Mouse (Mus musculus): ENCODE results near the gene Ubr4. TPM values are rescaled to one million over a fixed set of nuclear protein-coding genes. Genes with fewer than 3 reads are reported as not detected.

Ubr4 gene
- 100 to 1,000 TPM; 109 to 115 TPM for total RNA-seq (2021)
- long read RNA-seq, experiment 1, partial matches to known transcripts, result 11 of 15 reads
- long read RNA-seq, experiment 1, other reads (novel, unspliced or antisense), result 3 of 15 reads
- long read RNA-seq, experiment 2, partial matches to known transcripts, result 10 of 14 reads
- long read RNA-seq, experiment 2, other reads (novel, unspliced or antisense), result 4 of 14 reads

- intact Hi-C loops (cut with DNase I), result loop anchor here (2.0 kb wide), 1 partner anchor 29 kb away; no protein-coding TSS in a partner anchor
These were observed at the start of gene Ubr4, which contains the start of the genes Mrto4 and Emc1 for GRCm38 (mm10) chr4:139351931-139352711. TSS of gene Ubr4 (plus strand) at chr4:139352609. TSS of gene Mrto4 (minus strand) at chr4:139352576. TSS of gene Emc1 (plus strand) at chr4:139352587.

GRCm38 (mm10) chr4:139305521-139305920, 46.9 kb upstream of the Ubr4 start:
- DNase-seq, result no peak
- intact Hi-C loops (cut with DNase I), result no loop called here

More at GRCm38 (mm10) chr4:139351931-139352711, at the start of gene Ubr4, which contains the start of the genes Mrto4 and Emc1:
- DNase-seq, result peak; percentile 81 to 85

- intact Hi-C loops (cut with DNase I), result no loop called here
- DNase-seq, result no peak
These were observed 44.5 kb upstream of the Ubr4 start for GRCm38 (mm10) chr4:139307916-139308315.

GRCm38 (mm10) chr4:139309651-139310050, 42.8 kb upstream of the Ubr4 start:
- no peak for DNase-seq
- intact Hi-C loops (cut with DNase I), result no loop called here

- intact Hi-C loops (cut with DNase I), result no loop called here
These were observed 42.1 kb upstream of the Ubr4 start, which contains the start of the genes Pqlc2 and Akr7a5 for GRCm38 (mm10) chr4:139310171-139310898. TSS of gene Pqlc2 (minus strand) at chr4:139310708. TSS of gene Akr7a5 (plus strand) at chr4:139310744.

GRCm38 (mm10) chr4:139310899-139311701, 41.3 kb upstream of the Ubr4 start:
- no peak for DNase-seq
- intact Hi-C loops (cut with DNase I), result no loop called here

More at GRCm38 (mm10) chr4:139310171-139310898, 42.1 kb upstream of the Ubr4 start, which contains the start of the genes Pqlc2 and Akr7a5:
- peak; percentile 99 to 100 for DNase-seq

- no peak for DNase-seq
- intact Hi-C loops (cut with DNase I), result no loop called here
These were observed 40.7 kb upstream of the Ubr4 start for GRCm38 (mm10) chr4:139311707-139312106.

- peak in 1 of 2 experiments; percentile 45 for DNase-seq
- intact Hi-C loops (cut with DNase I), result no loop called here
These were observed 39.8 kb upstream of the Ubr4 start for GRCm38 (mm10) chr4:139312632-139313031.

GRCm38 (mm10) chr4:139318449-139318848, 34.0 kb upstream of the Ubr4 start:
- intact Hi-C loops (cut with DNase I), result no loop called here
- DNase-seq, result no peak

GRCm38 (mm10) chr4:139319740-139320139, 32.7 kb upstream of the Ubr4 start:
- intact Hi-C loops (cut with DNase I), result no loop called here
- DNase-seq, result no peak

GRCm38 (mm10) chr4:139330605-139331004, 21.8 kb upstream of the Ubr4 start:
- DNase-seq, result peak; percentile 62 to 79
- intact Hi-C loops (cut with DNase I), result no loop called here

GRCm38 (mm10) chr4:139334631-139335295, 17.6 kb upstream of the Ubr4 start:
- no peak for DNase-seq
- intact Hi-C loops (cut with DNase I), result loop anchor here (2.0 to 5.0 kb wide), 2 partner anchors 47 to 250 kb away; no protein-coding TSS in a partner anchor

- intact Hi-C loops (cut with DNase I), result loop anchor here (2.0 to 5.0 kb wide), 2 partner anchors 48 to 251 kb away; no protein-coding TSS in a partner anchor
- no peak for DNase-seq
These were observed 16.9 kb upstream of the Ubr4 start for GRCm38 (mm10) chr4:139335507-139335906.

- peak; percentile 84 to 88 for DNase-seq
- intact Hi-C loops (cut with DNase I), result loop anchor here (5.0 kb wide), 1 partner anchor 50 kb away; no protein-coding TSS in a partner anchor
These were observed 15.5 kb upstream of the Ubr4 start for GRCm38 (mm10) chr4:139336822-139337483.

GRCm38 (mm10) chr4:139338145-139338544, 14.3 kb upstream of the Ubr4 start:
- no peak for DNase-seq
- intact Hi-C loops (cut with DNase I), result loop anchor here (5.0 kb wide), 1 partner anchor 51 kb away; no protein-coding TSS in a partner anchor

- DNase-seq, result no peak
- intact Hi-C loops (cut with DNase I), result no loop called here
These were observed 11.6 kb upstream of the Ubr4 start for GRCm38 (mm10) chr4:139340835-139341234.

GRCm38 (mm10) chr4:139341556-139342233, 10.7 kb upstream of the Ubr4 start:
- intact Hi-C loops (cut with DNase I), result no loop called here
- no peak for DNase-seq

GRCm38 (mm10) chr4:139343718-139344117, 8.7 kb upstream of the Ubr4 start:
- no peak for DNase-seq
- intact Hi-C loops (cut with DNase I), result no loop called here
